In the genomic region with DNA sequence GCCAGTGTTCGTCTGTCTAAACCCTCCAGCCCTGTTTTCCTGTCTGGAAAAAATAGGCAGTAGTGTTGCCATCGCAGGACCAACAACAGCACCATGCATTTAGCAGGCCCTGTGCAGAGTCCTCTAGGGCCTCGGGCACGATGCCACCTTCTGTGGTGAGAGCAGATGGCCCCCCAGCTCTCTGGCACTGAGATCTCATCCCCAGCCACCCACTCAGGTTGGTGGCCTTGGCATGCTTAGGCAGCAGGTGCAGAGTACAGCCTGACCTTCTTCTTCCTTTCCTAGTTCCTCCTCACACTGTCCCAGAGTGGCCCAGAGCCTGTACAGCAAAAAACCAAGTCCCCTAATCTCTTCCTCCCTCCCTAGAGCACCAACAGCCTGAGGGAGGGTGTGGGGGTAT, we compare ENCODE assay signal across 31 mouse cellular contexts. TPM values are rescaled to one million over a fixed set of nuclear protein-coding genes. Genes with fewer than 3 reads are reported as not detected.
A peak's percentile ranks its signal among the peaks of the same experiment; 100 is the strongest.
DNase-seq lines count a peak whose midpoint lies in the region; ATAC-seq and TF ChIP-seq lines count a peak whose summit lies in the region.
"Had no signal": no experiment of that assay in that cellular context is flagged by ENCODE, and none has a peak within 500 bp of the region (broad histone marks: within the 10 kb centered on the region; RNA-seq: fewer than 3 reads in every experiment).

No protein-coding gene starts in this region.

- no peak for TF ChIP-seq POLR2A in cerebellum, adult 2 months (IDR thresholded peaks at IDR 0.05; ENCODE audit: borderline replicate concordance, insufficient read depth, low read length)

- intact Hi-C loops in left cerebral cortex, postnatal 4 days (cut with DNase I) = no loop called here
- intact Hi-C loops in left cerebral cortex, postnatal 14 days (cut with DNase I) = no loop called here

- ATAC-seq in frontal cortex, adult (ENCODE audit: low TSS enrichment) = no peak
- ATAC-seq in monocyte, adult 5-6 weeks (replicated peaks; ENCODE audit: insufficient number of reproducible peaks, low FRiP score, low TSS enrichment, poor library complexity, severe bottlenecking) = no peak
- ATAC-seq: forebrain, embryonic 14.5 days; liver, embryonic 12.5 days; liver, postnatal 0 days; midbrain, embryonic 16.5 days; Patski had no signal

- no peak overlapping the region for H3K4me3 ChIP-seq in cerebellum, adult 2 months (replicated peaks; ENCODE audit: insufficient read depth, low read depth, low read length)
- H3K4me3 ChIP-seq: embryonic facial prominence, embryonic 10.5 days; embryonic facial prominence, embryonic 15.5 days; gastrocnemius, adult 2 months; heart, adult 2 months; heart, embryonic 12.5 days; hindbrain, embryonic 15.5 days; layer of hippocampus, adult 2 months; left cerebral cortex, adult 2 months; liver, embryonic 12.5 days; myocyte; neural tube, embryonic 12.5 days had no signal

- no peaks in the 10 kb centered on the region for H3K27me3 ChIP-seq in cerebellum, adult 2 months (ENCODE audit: control insufficient read depth, insufficient read depth, low read length)
- H3K27me3 ChIP-seq: hindbrain, embryonic 15.5 days had no signal

- H3K4me1 ChIP-seq in cerebellum, adult 2 months (ENCODE audit: control insufficient read depth, insufficient read depth, low read length) = peaks cover 49% of the 10 kb centered on the region

- peak; percentile 90 for DNase-seq in left cerebral cortex, postnatal 4 days
- DNase-seq in left cerebral cortex, postnatal 14 days (ENCODE audit: low spot score in 2 of 2) = no peak
- DNase-seq in cerebellum, adult 2 months = peak; percentile 97 to 98
- DNase-seq in cerebellum, postnatal 14 days = peak; percentile 95 to 97
- no peak for DNase-seq in heart, adult 18-20 months
- DNase-seq: adrenal gland, postnatal 10 days; gastrocnemius, adult 2 months; gastrocnemius, postnatal 36 days; heart, adult 2 months; kidney, adult 2 months; kidney, postnatal 36 days; liver, postnatal 0 days; lung, postnatal 36 days; right cerebral cortex, adult 18-20 months; right cerebral cortex, postnatal 4 days had no signal

- peak overlapping the region; percentile 95 for H3K27ac ChIP-seq in cerebellum, adult 2 months (ENCODE audit: insufficient read depth, low read length)
- H3K27ac ChIP-seq: embryonic facial prominence, embryonic 10.5 days; embryonic facial prominence, embryonic 15.5 days; gastrocnemius, adult 2 months; heart, adult 2 months; hindbrain, embryonic 15.5 days; layer of hippocampus, adult 2 months; left cerebral cortex, adult 2 months; liver, embryonic 12.5 days; neural tube, embryonic 12.5 days had no signal

- 10% methylated on average over 4 of the region's 4 CpGs for WGBS in cerebellum, adult 2 months

- no peak for TF ChIP-seq CTCF in cerebellum, adult 2 months (IDR thresholded peaks at IDR 0.05; ENCODE audit: borderline replicate concordance, insufficient read depth, low read depth, low read length)

RNA-seq across cellular contexts. Expression of a gene that starts 3.4 kb away (rescaled TPM):
- total RNA-seq in left cerebral cortex, postnatal 4 days (2021) = 10 to 100 TPM; 63.1 to 63.3 TPM
- total RNA-seq in left cerebral cortex, postnatal 14 days (2021) = 100 to 1,000 TPM; 105 to 118 TPM
- polyA plus RNA-seq in cerebellum, adult 2 months (2012; rRNA removed) = 82.9 and 97.4 TPM in 2 replicates
- total RNA-seq in heart, adult 18-20 months (2021) = 1 to 10 TPM; 3.6 to 5.5 TPM
- 0.38 TPM in 1 of 3 replicates, not detected in the others for total RNA-seq in monocyte, adult 5-6 weeks (2017)
- total RNA-seq: gastrocnemius, adult 2 months; hematopoietic stem cell, adult 5-6 weeks had no signal
- polyA plus RNA-seq: G1E had no signal

RNA-seq across cellular contexts. Expression of a gene that starts 34.0 kb away (rescaled TPM):
- 1 to 10 TPM; 4.8 to 6.4 TPM for total RNA-seq in left cerebral cortex, postnatal 4 days (2021)
- total RNA-seq in left cerebral cortex, postnatal 14 days (2021) = 10 to 100 TPM; 27.1 to 33.7 TPM
- 45.1 and 55.8 TPM in 2 replicates for polyA plus RNA-seq in cerebellum, adult 2 months (2012; rRNA removed)
- 10 to 100 TPM; 12.3 to 17.9 TPM for total RNA-seq in heart, adult 18-20 months (2021)
- total RNA-seq in monocyte, adult 5-6 weeks (2017) = 6.4 to 11.0 TPM (median 7.1 TPM) in 3 replicates

Comparison
In these comparisons a context has a peak if more than half of its experiments do, and no peak if none do; other contexts are left out.
1. DNase-seq: peak in left cerebral cortex, postnatal 4 days (single experiment), cerebellum, adult 2 months (2 of 2) and cerebellum, postnatal 14 days (2 of 2); none in left cerebral cortex, postnatal 14 days (0 of 2) and heart, adult 18-20 months (0 of 2).
2. RNA of a gene that starts 3.4 kb away (total RNA-seq): 105 to 118 TPM in left cerebral cortex, postnatal 14 days and 63.1 to 63.3 TPM in left cerebral cortex, postnatal 4 days; 3.6 to 5.5 TPM in heart, adult 18-20 months and 0.38 TPM in monocyte, adult 5-6 weeks; every median in the first group is over 4 times any median in the second.